Mouse (Mus musculus) cerebellum, adult 2 months (tissue): ENCODE measurements around the gene Sfta2.

Experiments
- CTCF ChIP-seq: fragments of 200-500 bp; IDR thresholded peaks from 2 replicates; pipeline ENCODE4 v1.5.1; 2011; ENCODE audit warnings: low read depth, mild to moderate bottlenecking, control low read depth, low read length, moderate library complexity, borderline replicate concordance; ENCODE audit not compliant: insufficient read depth
- POLR2A ChIP-seq: fragments of 200-500 bp; IDR thresholded peaks from 2 replicates; pipeline ENCODE4 v1.6.1; 2011; ENCODE audit warnings: low read length, control low read depth, borderline replicate concordance; ENCODE audit not compliant: insufficient read depth

DNA sequence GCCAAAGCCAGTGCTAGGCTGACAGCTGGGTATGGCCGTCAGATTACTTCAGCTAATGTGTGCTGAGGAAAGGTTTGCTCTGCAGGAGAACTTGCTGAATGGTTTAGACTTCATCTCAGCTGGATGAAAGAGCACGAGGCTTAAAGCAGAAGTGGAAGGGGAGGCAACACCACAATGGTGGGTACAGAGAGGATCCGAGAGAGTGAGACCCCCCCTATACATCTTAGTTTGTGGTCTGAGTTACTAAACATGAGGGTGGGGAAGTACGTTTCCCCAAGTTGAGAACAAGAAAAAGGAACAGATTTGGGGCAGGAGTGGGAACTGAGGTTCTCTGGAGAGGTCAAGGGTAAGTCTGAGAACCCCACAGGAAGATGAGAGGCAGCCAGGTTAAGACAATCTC lies 91.0 kb downstream of the Sfta2 start:
- no peak for TF ChIP-seq CTCF
- no peak for TF ChIP-seq POLR2A
